Mouse (Mus musculus): ENCODE measurements around the gene Podxl2. TPM values are rescaled to one million over a fixed set of nuclear protein-coding genes. Genes with fewer than 3 reads are reported as not detected.

Podxl2 gene
- 100 to 1,000 TPM; 160 to 165 TPM for total RNA-seq (2021)
- long read RNA-seq, experiment 1, transcript Podxl2-207 (2 exons, 633 nt), result minor isoform, 47 of 297 reads
- long read RNA-seq, experiment 1, transcript Podxl2-210 (8 exons, 2,065 nt), result major isoform, 213 of 297 reads
- long read RNA-seq, experiment 1, partial matches to known transcripts, result 10 of 297 reads
- long read RNA-seq, experiment 1, other reads (novel, unspliced or antisense), result 24 of 297 reads
- long read RNA-seq, experiment 2, transcript Podxl2-207 (2 exons, 633 nt), result minor isoform, 45 of 399 reads
- long read RNA-seq, experiment 2, transcript Podxl2-210 (8 exons, 2,065 nt), result major isoform, 289 of 399 reads
- long read RNA-seq, experiment 2, partial matches to known transcripts, result 31 of 399 reads
- long read RNA-seq, experiment 2, other reads (novel, unspliced or antisense), result 32 of 399 reads

- peak; percentile 83 to 85 for DNase-seq (ENCODE audit: low spot score in 2 of 2)
- H3K4me3 ChIP-seq, result peak within 1 kb of the TSS; percentile 63
- peak within 1 kb of the TSS; percentile 69 for H3K27ac ChIP-seq
- no peak for TF ChIP-seq CTCF (conservative IDR thresholded peaks at IDR 0.05)
Measured at GRCm38 (mm10) chr6:88874868-88875508, at the start of gene Podxl2. Podxl2 (minus strand) TSS chr6:88875044.

GRCm38 (mm10) chr6:88918802-88919201 lies 44.0 kb upstream of the Podxl2 start:
- DNase-seq (ENCODE audit: low spot score in 2 of 2), result no peak
- H3K27ac ChIP-seq, result no peak overlapping the region
- no peak for TF ChIP-seq CTCF (conservative IDR thresholded peaks at IDR 0.05)
- H3K4me3 ChIP-seq, result no peak overlapping the region

- peak in 1 of 2 experiments; percentile 59 for DNase-seq (ENCODE audit: low spot score in 2 of 2)
- TF ChIP-seq CTCF (conservative IDR thresholded peaks at IDR 0.05), result peak; percentile 76
- H3K4me3 ChIP-seq, result no peak overlapping the region
- H3K27ac ChIP-seq, result no peak overlapping the region
Measured at GRCm38 (mm10) chr6:88916153-88916552, 41.3 kb upstream of the Podxl2 start.

GRCm38 (mm10) chr6:88915510-88915909 lies 40.7 kb upstream of the Podxl2 start:
- Histone ChIP-seq H3K27ac (no peak overlapping the region; the same call in 1 of the 2 replicates), H3K4me3 (no peak overlapping the region)
- peak in 1 of 2 experiments; percentile 59 for DNase-seq (ENCODE audit: low spot score in 2 of 2)
- TF ChIP-seq CTCF (conservative IDR thresholded peaks at IDR 0.05), result no peak

GRCm38 (mm10) chr6:88914799-88915198 lies 40.0 kb upstream of the Podxl2 start:
- Histone ChIP-seq H3K4me3 (no peak overlapping the region), H3K27ac (no peak overlapping the region)
- TF ChIP-seq CTCF (conservative IDR thresholded peaks at IDR 0.05), result no peak
- no peak for DNase-seq (ENCODE audit: low spot score in 2 of 2)

GRCm38 (mm10) chr6:88913440-88913839 lies 38.6 kb upstream of the Podxl2 start:
- no peak for DNase-seq (ENCODE audit: low spot score in 2 of 2)
- Histone ChIP-seq H3K4me3 (no peak overlapping the region), H3K27ac (no peak overlapping the region)
- no peak for TF ChIP-seq CTCF (conservative IDR thresholded peaks at IDR 0.05)

- DNase-seq (ENCODE audit: low spot score in 2 of 2), result no peak
- TF ChIP-seq CTCF (conservative IDR thresholded peaks at IDR 0.05), result no peak
- no peak overlapping the region for H3K4me3 ChIP-seq
Measured at GRCm38 (mm10) chr6:88913022-88913421, 38.2 kb upstream of the Podxl2 start.

GRCm38 (mm10) chr6:88909151-88909550 lies 34.3 kb upstream of the Podxl2 start:
- no peak for DNase-seq (ENCODE audit: low spot score in 2 of 2)
- Histone ChIP-seq H3K4me3 (no peak overlapping the region), H3K27ac (no peak overlapping the region)
- no peak for TF ChIP-seq CTCF (conservative IDR thresholded peaks at IDR 0.05)

More at GRCm38 (mm10) chr6:88913022-88913421, 38.2 kb upstream of the Podxl2 start:
- no peak overlapping the region for H3K27ac ChIP-seq

GRCm38 (mm10) chr6:88906369-88907108 lies 31.7 kb upstream of the Podxl2 start:
- no peak overlapping the region for H3K27ac ChIP-seq
- H3K4me3 ChIP-seq, result no peak overlapping the region
- TF ChIP-seq CTCF (conservative IDR thresholded peaks at IDR 0.05), result peak; percentile 94
- peak; percentile 65 for DNase-seq (ENCODE audit: low spot score in 2 of 2)

- TF ChIP-seq CTCF (conservative IDR thresholded peaks at IDR 0.05), result no peak
- DNase-seq (ENCODE audit: low spot score in 2 of 2), result no peak
- Histone ChIP-seq H3K27ac (no peak overlapping the region), H3K4me3 (no peak overlapping the region)
Measured at GRCm38 (mm10) chr6:88905042-88905441, 30.2 kb upstream of the Podxl2 start.

GRCm38 (mm10) chr6:88904456-88904974 lies 29.7 kb upstream of the Podxl2 start:
- TF ChIP-seq CTCF (conservative IDR thresholded peaks at IDR 0.05), result no peak
- no peak overlapping the region for H3K27ac ChIP-seq
- no peak for DNase-seq (ENCODE audit: low spot score in 2 of 2)
- H3K4me3 ChIP-seq, result no peak overlapping the region

GRCm38 (mm10) chr6:88903708-88904107 lies 28.9 kb upstream of the Podxl2 start:
- no peak for TF ChIP-seq CTCF (conservative IDR thresholded peaks at IDR 0.05)
- DNase-seq (ENCODE audit: low spot score in 2 of 2), result no peak
- Histone ChIP-seq H3K4me3 (peak overlapping the region; percentile 98; the same call in 1 of the 2 replicates), H3K27ac (no peak overlapping the region)
